Mouse (Mus musculus) MEL (cell line): ENCODE measurements around the gene Trim62. TPM values are rescaled to one million over a fixed set of nuclear protein-coding genes. Genes with fewer than 3 reads are reported as not detected.

ENCODE experiments used
- DNase-seq: peaks from one replicate; pipeline ENCODE4 v3.0.0; 2011; ENCODE audit warnings: low read depth, low spot score
- H3K27ac ChIP-seq: 2 replicates; pipeline ENCODE4 v1.5.1; 2012; ENCODE audit warnings: low read depth, mild to moderate bottlenecking, control low read depth, low read length, moderate library complexity; ENCODE audit not compliant: control insufficient read depth
- H3K27me3 ChIP-seq, 2 experiments: fragments of 150-350 bp in 1 of 2; sonication (generic) in 1 of 2; 2 replicates each; pipeline ENCODE4 v1.6.1; 2012; ENCODE audit warnings: low read length in 2 of 2, mild to moderate bottlenecking in 2 of 2, improper control_type of control experiment in 1 of 2, moderate library complexity in 1 of 2; ENCODE audit not compliant: insufficient read depth in 2 of 2, control insufficient read depth in 1 of 2
- H3K36me3 ChIP-seq, 2 experiments: 2 replicates each; pipeline ENCODE4 v1.6.1; 2012 to 2014; ENCODE audit warnings: low read length in 2 of 2, improper control_type of control experiment in 1 of 2, inconsistent platforms in 1 of 2, mild to moderate bottlenecking in 1 of 2; ENCODE audit not compliant: insufficient read depth in 2 of 2, control insufficient read depth in 1 of 2
- H3K4me1 ChIP-seq, 2 experiments: fragments of 150-350 bp in 1 of 2; sonication (generic) in 1 of 2; 2 replicates each; pipeline ENCODE4 v1.6.1; 2012; ENCODE audit warnings: low read length in 2 of 2, improper control_type of control experiment in 1 of 2, mild to moderate bottlenecking in 1 of 2; ENCODE audit not compliant: insufficient read depth in 2 of 2, control insufficient read depth in 1 of 2
- H3K4me3 ChIP-seq, 2 experiments: fragments of 150-350 bp in 1 of 2; sonication (generic) in 1 of 2; 2 replicates each; pipeline ENCODE4 v1.5.1; 2012; ENCODE audit warnings: low read depth in 2 of 2, low read length in 2 of 2, mild to moderate bottlenecking in 2 of 2, moderate library complexity in 2 of 2, control low read depth in 1 of 2, improper control_type of control experiment in 1 of 2; ENCODE audit not compliant: control insufficient read depth in 1 of 2, insufficient read depth in 1 of 2
- H3K79me2 ChIP-seq: 2 replicates; pipeline ENCODE4 v1.6.1; 2012; ENCODE audit warnings: mild to moderate bottlenecking, low read length, moderate library complexity; ENCODE audit not compliant: control insufficient read depth, poor library complexity, insufficient read depth
- H3K9ac ChIP-seq: 2 replicates; pipeline ENCODE4 v1.6.1; 2012; ENCODE audit warnings: low read depth, mild to moderate bottlenecking, control low read depth, low read length, moderate library complexity; ENCODE audit not compliant: control insufficient read depth, poor library complexity, severe bottlenecking
- H3K9me3 ChIP-seq: fragments of 150-350 bp; sonication (generic); replicated peaks from 2 replicates; pipeline ENCODE4 v1.6.1; 2012; ENCODE audit warnings: mild to moderate bottlenecking, low read length, improper control_type of control experiment, moderate library complexity; ENCODE audit not compliant: insufficient read depth
- ELF1 ChIP-seq: IDR thresholded peaks from 2 replicates; pipeline ENCODE4 v1.6.1; 2014; ENCODE audit warnings: low read depth, mild to moderate bottlenecking, inconsistent platforms, low read length, improper control_type of control experiment, moderate library complexity
- HCFC1 ChIP-seq: IDR thresholded peaks from 2 replicates; pipeline ENCODE4 v1.6.1; 2012; ENCODE audit warnings: low read depth, mild to moderate bottlenecking, inconsistent platforms, low read length, improper control_type of control experiment, moderate library complexity
- MAZ ChIP-seq: IDR thresholded peaks from 2 replicates; pipeline ENCODE4 v1.6.1; 2012; ENCODE audit warnings: low read depth, mild to moderate bottlenecking, inconsistent platforms, low read length, improper control_type of control experiment
- MEF2A ChIP-seq: IDR thresholded peaks from 2 replicates; pipeline ENCODE4 v1.6.1; 2014; ENCODE audit warnings: low read depth, mild to moderate bottlenecking, inconsistent platforms, low read length, improper control_type of control experiment; ENCODE audit not compliant: poor library complexity, insufficient replicate concordance, severe bottlenecking; ENCODE audit errors: extremely low read depth
- NELFE ChIP-seq: IDR thresholded peaks from 2 replicates; pipeline ENCODE4 v1.6.1; 2011; ENCODE audit warnings: low read depth, low read length, improper control_type of control experiment
- NRF1 ChIP-seq: IDR thresholded peaks from 2 replicates; pipeline ENCODE4 v1.6.1; 2014; ENCODE audit warnings: low read depth, mild to moderate bottlenecking, inconsistent platforms, low read length, improper control_type of control experiment, moderate library complexity; ENCODE audit not compliant: poor library complexity, insufficient read depth, severe bottlenecking
- POLR2A ChIP-seq, 2 experiments: IDR thresholded peaks; 2 replicates each; pipeline ENCODE4 v1.6.1; 2011 to 2012; ENCODE audit warnings: low read length in 2 of 2, mild to moderate bottlenecking in 2 of 2, control low read depth in 1 of 2, improper control_type of control experiment in 1 of 2, low read depth in 1 of 2, moderate library complexity in 1 of 2; ENCODE audit not compliant: control insufficient read depth in 1 of 2, insufficient read depth in 1 of 2, poor library complexity in 1 of 2
- POLR2AphosphoS2 ChIP-seq: IDR thresholded peaks from 2 replicates; pipeline ENCODE4 v1.6.1; 2011; ENCODE audit warnings: low read length, improper control_type of control experiment
- SIN3A ChIP-seq: IDR thresholded peaks from 2 replicates; pipeline ENCODE4 v1.6.1; 2012; ENCODE audit warnings: low read length, improper control_type of control experiment, inconsistent platforms
- UBTF ChIP-seq: IDR thresholded peaks from 2 replicates; pipeline ENCODE4 v1.6.1; 2012; ENCODE audit warnings: low read depth, mild to moderate bottlenecking, inconsistent platforms, low read length, improper control_type of control experiment, moderate library complexity, borderline replicate concordance; ENCODE audit not compliant: insufficient read depth
- USF1 ChIP-seq: IDR thresholded peaks from 2 replicates; pipeline ENCODE4 v1.6.1; 2014; ENCODE audit warnings: low read depth, mild to moderate bottlenecking, inconsistent platforms, low read length, improper control_type of control experiment, moderate library complexity
- USF2 ChIP-seq, 2 experiments: IDR thresholded peaks; 2 replicates each; pipeline ENCODE4 v1.6.1; 2011 to 2012; ENCODE audit warnings: improper control_type of control experiment in 2 of 2, low read length in 2 of 2, borderline replicate concordance in 1 of 2, inconsistent platforms in 1 of 2, low read depth in 1 of 2, mild to moderate bottlenecking in 1 of 2; ENCODE audit not compliant: insufficient read depth in 1 of 2
- ZC3H11A ChIP-seq: IDR thresholded peaks from 2 replicates; pipeline ENCODE4 v1.6.1; 2012; ENCODE audit warnings: low read depth, mild to moderate bottlenecking, inconsistent platforms, low read length, improper control_type of control experiment
- polyA plus RNA-seq, 2 experiments: library from polyadenylated mRNA; stranded (reverse) in 1 of 2; unstranded in 1 of 2; fragments of >175 nt in 1 of 2; fragments of >200 nt in 1 of 2; gene quantifications; 2 replicates each; pipeline versions ENCODE4 v1.2.1 to v1.2.4; 2012; ENCODE audit warnings: low replicate concordance in 2 of 2, low read depth in 1 of 2; ENCODE audit not compliant: insufficient read length in 2 of 2, insufficient read depth in 1 of 2, missing spikeins in 1 of 2
- total RNA-seq: library from RNA; depleted of rRNA; stranded (reverse); fragments of 300-350 nt; gene quantifications from 2 replicates; pipeline ENCODE4 v1.2.3, GENCODE M21; 2012; rRNA removed

Trim62 gene
- total RNA-seq (0.07 and 0.12 TPM in 2 replicates), polyA plus RNA-seq (1 to 10 TPM in 1 of 2 experiments, not detected in 1; 1.2 TPM)

DNA sequence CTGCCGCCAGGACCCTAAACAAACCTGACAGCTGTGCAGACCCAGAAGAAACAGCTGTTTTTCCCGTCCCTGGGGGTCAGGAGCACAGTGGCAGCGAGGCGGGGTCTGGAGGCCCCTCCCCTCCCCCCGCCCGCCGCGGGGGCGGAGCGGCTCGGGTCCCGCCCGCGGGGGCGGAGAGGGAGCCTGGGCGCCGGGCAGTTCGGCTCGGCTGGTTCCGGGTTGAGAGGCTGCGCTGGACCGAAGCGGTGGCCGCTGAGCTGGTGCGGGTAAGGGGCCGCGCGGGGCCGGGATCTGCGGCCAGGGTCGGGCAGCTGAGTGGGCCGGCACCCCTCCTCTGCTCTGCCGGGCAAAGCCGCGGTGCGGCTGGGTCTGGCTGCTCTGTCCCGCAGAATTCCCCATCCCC lies at the start of gene Trim62:
Gene Trim62, plus strand, starts transcription at position 202 of the 403 bp plus-strand sequence.
- no peaks in the 10 kb centered on the region for H3K79me2 ChIP-seq
- H3K4me3 ChIP-seq: peak within 1 kb of the TSS; percentile 74 to 77
- peaks cover 2 to 8% of the 10 kb centered on the region in 2 experiments for H3K27me3 ChIP-seq
- peak; percentile 58; the same call in 1 of the 2 replicates for TF ChIP-seq SIN3A
- TF ChIP-seq POLR2A (IDR thresholded peaks at IDR 0.05; ENCODE audit: control insufficient read depth in 1 of 2, insufficient read depth in 1 of 2, low read depth in 1 of 2, low read length in 2 of 2, poor library complexity in 1 of 2): peak in 1 of 2 experiments; percentile 18; a peak in 1 of 4 replicates
- TF ChIP-seq MEF2A: no peak
- TF ChIP-seq MAZ: peak; percentile 95
- TF ChIP-seq UBTF: no peak
- TF ChIP-seq POLR2AphosphoS2: no peak
- peak; percentile 73 for TF ChIP-seq ELF1
- 0 out of 2 replicates have a peak, but pooled peaks have one; percentile 20 for TF ChIP-seq HCFC1
- no peak for TF ChIP-seq ZC3H11A
- peak; percentile 37; the same call in 1 of the 2 replicates for TF ChIP-seq NELFE
- TF ChIP-seq, all 39 proteins: peak for 6
- peak; percentile 52 for DNase-seq
- Histone ChIP-seq H3K9ac (peak within 1 kb of the TSS; percentile 58), H3K4me1 (peaks cover 0 to 5% of the 10 kb centered on the region in 2 experiments; a peak in 2 of 4 replicates), H3K36me3 (no peaks in the 10 kb centered on the region), H3K27ac (no peak within 1 kb of the TSS), H3K9me3 (no peaks in the 10 kb centered on the region)

DNA sequence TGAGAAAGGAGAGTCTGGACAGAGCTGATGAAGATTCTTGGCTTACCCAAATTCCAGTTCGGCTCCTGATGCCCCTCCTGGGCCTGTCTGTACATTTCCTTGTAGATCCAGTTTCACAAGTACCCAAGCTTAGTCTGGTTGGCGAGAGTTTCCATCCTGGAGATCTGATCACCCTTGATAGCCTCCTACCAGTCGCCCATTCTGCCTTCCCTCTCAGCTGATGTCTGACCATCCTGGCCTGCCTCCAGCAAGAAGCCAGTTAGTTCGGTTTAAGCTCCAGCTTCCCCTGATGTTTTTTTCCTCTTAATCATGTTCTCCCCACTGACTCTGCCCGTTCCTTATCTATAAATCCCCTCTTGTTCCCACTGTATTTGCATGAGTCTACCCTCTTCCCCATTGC lies 45.2 kb upstream of the Trim62 start:
- Histone ChIP-seq H3K9ac (no peak overlapping the region), H3K9me3 (no peaks in the 10 kb centered on the region), H3K27me3 (peaks cover 0 to 2% of the 10 kb centered on the region in 2 experiments; a peak in 1 of 4 replicates)
- no peak for TF ChIP-seq MEF2A
- TF ChIP-seq, all 39 proteins: peak for 0
- no peaks in the 10 kb centered on the region for H3K79me2 ChIP-seq
- H3K4me3 ChIP-seq: no peak overlapping the region
- DNase-seq: no peak
- H3K36me3 ChIP-seq: peaks cover 0 to 4% of the 10 kb centered on the region in 2 experiments; a peak in 2 of 4 replicates
- H3K27ac ChIP-seq: no peak overlapping the region
- H3K4me1 ChIP-seq: peaks cover 2 to 15% of the 10 kb centered on the region in 2 experiments

DNA sequence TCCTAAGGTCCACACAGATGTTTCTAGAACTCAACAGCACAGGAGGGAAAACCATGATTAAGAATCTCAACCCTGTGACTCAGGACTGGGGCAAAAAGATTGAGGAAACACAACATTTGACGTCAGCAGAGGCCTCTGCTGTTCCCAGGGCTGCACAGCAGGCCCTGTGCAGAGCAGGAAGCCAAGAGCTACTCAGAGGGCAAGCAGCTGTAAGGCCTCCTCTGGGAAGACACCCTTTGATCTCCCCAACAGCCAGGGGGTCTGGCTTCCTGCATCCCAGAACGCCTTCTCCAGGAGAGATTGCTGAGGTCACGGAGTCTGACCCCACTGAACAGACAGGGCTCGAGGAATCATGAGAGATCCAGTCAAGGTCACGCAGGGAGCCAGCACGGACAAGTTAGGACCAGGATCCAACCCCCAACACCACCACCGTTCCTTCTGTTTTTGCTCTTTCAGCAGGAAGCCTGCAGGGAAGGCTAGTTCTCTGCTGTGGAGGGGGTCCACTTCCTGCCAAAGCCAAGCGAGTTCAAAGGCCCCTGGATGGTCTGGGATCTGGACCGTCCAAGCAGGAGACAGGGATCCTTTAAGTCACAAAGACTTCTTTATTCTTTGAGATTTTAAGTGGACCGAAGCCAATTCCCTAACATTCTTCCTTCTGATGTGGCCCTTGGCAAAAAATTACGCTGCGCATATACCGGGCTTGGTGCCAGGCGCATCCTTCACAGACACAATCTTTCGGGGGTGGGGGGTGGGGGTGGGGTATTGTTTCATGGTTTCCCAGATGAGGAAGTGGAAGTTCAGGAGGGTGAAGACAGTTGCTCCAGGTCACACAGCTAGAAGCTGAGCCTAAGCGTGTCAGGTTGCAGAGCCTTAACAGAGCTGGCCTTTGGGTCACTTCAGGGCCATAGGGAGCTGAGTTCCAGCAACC lies 43.3 kb upstream of the Trim62 start:
- peaks cover 0 to 4% of the 10 kb centered on the region in 2 experiments; a peak in 2 of 4 replicates for H3K36me3 ChIP-seq
- no peaks in the 10 kb centered on the region for H3K27me3 ChIP-seq
- H3K79me2 ChIP-seq: no peaks in the 10 kb centered on the region
- DNase-seq: peak; percentile 60
- TF ChIP-seq USF1: no peak
- TF ChIP-seq MEF2A: no peak
- no peak for TF ChIP-seq USF2 (IDR thresholded peaks at IDR 0.05; ENCODE audit: borderline replicate concordance in 1 of 2, insufficient read depth in 1 of 2, low read depth in 1 of 2, low read length in 2 of 2)
- 0 out of 2 replicates have a peak, but pooled peaks have one; percentile 28 for TF ChIP-seq NRF1
- H3K4me1 ChIP-seq: peaks cover 2 to 20% of the 10 kb centered on the region in 2 experiments
- H3K9ac ChIP-seq: no peak overlapping the region
- no peaks in the 10 kb centered on the region for H3K9me3 ChIP-seq
- H3K27ac ChIP-seq: no peak overlapping the region
- H3K4me3 ChIP-seq: 0 out of 4 replicates have a peak overlapping the region, but pooled peaks of 1 of the 2 experiments have one; percentile 15
